Mouse (Mus musculus) C2C12 (cell line): ENCODE measurements at regions not wholly inside any gene's neighbourhood (a gene's known extent, or its start where the extent isn't known, plus 50 kb on each side); places are given as distances from the start of the nearest gene placed in this dataset.

ENCODE experiments used
- CEBPB ChIP-seq: IDR thresholded peaks from one replicate; pipeline ENCODE4 v1.6.1; 2011; ENCODE audit warnings: low read depth, mild to moderate bottlenecking, control low read depth, moderate library complexity
- CTCF ChIP-seq: IDR thresholded peaks from one replicate; pipeline ENCODE4 v1.5.1; 2011; ENCODE audit not compliant: control insufficient read depth, insufficient read depth, insufficient read length
- FOSL1 ChIP-seq: IDR thresholded peaks from one replicate; pipeline ENCODE4 v1.8.0; 2011; ENCODE audit warnings: mild to moderate bottlenecking, low read length; ENCODE audit not compliant: poor library complexity, insufficient read depth, severe bottlenecking
- MAX ChIP-seq: IDR thresholded peaks from one replicate; pipeline ENCODE4 v1.6.1; 2011; ENCODE audit warnings: mild to moderate bottlenecking, control low read depth
- MYOD1 ChIP-seq: IDR thresholded peaks from one replicate; pipeline ENCODE4 v1.6.1; 2011; ENCODE audit warnings: low read depth; ENCODE audit not compliant: control insufficient read depth, insufficient read length
- MYOG ChIP-seq: IDR thresholded peaks from one replicate; pipeline ENCODE4 v1.6.1; 2011; ENCODE audit not compliant: control insufficient read depth, insufficient read length; ENCODE audit errors: extremely low read depth
- USF1 ChIP-seq: IDR thresholded peaks from one replicate; pipeline ENCODE4 v1.6.1; 2011; ENCODE audit warnings: low read depth, mild to moderate bottlenecking, control low read depth, moderate library complexity

GRCm38 (mm10) chr9:79195420-79195819 lies 523.2 kb downstream of the Col12a1 start:
- TF ChIP-seq CTCF (no peak), USF1 (no peak), MYOD1 (no peak), MYOG (no peak), MAX (no peak), CEBPB (no peak), FOSL1 (no peak)
